Mouse (Mus musculus) C3H10T1/2 (cell line): Measurements from ENCODE around the gene Eif4e2. TPM values are rescaled to one million over a fixed set of nuclear protein-coding genes. Genes with fewer than 3 reads are reported as not detected.

Source experiments
- polyA plus RNA-seq, 2 experiments: library from polyadenylated mRNA; unstranded; fragments of >200 nt; fragmentation: generic; extraction: Trizol; gene quantifications; one replicate each; pipeline ENCODE4 v1.2.1; 2012; ENCODE audit warnings: missing spikeins in 2 of 2

Eif4e2 gene
- polyA plus RNA-seq = 100 to 1,000 TPM; 111 to 154 TPM

DNA sequence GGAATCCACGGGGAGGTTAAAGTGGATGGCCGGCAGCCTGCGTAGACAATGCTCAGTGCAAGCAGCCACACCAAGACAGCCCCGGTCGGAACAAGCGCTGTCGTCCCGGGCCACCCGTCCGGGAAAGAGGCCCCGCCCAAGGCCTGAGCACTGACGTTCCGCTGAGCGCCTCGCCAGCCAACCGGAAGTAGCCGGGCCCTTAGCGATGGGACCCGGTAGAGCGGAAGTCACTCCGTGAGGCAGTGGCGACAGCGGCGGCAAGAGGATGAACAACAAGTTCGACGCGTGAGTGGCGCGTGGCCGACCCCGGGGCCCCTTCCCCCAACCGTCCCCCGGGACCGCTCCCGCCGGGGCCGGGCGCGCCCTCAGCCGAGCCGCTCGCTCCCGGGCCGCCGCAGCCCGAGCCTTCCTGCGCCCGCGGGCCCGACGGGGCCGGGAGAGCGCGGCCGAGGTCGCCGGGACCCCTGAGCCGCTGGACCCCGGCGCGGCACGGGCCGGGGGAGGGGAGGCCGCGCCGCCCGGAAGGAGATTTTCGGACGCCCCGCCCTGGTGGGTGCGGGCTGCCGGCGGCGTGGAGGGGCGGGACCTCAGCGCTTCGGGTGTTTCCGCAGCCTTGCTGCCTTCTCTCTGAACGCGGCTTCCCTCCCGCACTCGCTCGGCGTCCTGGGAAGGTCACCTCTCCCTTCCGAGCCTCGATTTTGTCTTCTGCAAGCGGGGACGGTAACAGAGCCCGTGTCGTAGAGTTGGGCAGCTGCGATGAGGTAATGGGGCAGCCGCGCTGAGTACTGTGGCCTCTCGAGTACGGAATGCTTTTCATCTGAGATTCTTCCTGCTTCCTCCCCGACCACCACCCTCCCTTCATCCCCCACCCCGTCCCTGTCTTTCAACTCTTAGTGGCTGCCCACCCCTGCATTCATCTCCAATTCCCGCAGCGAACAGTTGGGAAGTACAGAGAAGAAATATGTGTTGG, at the start of gene Eif4e2:
Eif4e2 (plus strand) TSS at position 180 of the 970 bp plus-strand sequence.

DNA sequence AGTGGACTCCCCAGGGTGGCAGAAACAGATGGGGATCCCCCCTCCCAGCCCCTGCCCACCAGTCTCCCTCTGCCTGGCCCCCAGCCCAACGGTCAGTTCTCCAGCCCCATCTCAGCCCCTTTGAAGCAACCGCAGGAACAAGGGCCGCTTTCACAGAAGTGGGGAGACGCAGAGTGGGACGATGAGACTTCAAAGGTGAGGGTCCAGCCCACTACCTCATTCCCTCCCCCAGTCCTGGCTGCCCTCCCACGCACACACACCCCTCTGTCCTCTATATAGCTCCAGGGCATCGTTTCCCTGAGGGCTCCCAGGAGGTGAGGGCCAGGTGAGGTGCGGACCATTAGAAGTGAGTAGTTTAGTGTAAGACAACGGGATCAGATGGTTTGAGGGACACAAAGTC, 30.7 kb upstream of the Eif4e2 start, which contains the start of gene Prss56:
Prss56 (plus strand) TSS at position 301 of the 400 bp plus-strand sequence.

DNA sequence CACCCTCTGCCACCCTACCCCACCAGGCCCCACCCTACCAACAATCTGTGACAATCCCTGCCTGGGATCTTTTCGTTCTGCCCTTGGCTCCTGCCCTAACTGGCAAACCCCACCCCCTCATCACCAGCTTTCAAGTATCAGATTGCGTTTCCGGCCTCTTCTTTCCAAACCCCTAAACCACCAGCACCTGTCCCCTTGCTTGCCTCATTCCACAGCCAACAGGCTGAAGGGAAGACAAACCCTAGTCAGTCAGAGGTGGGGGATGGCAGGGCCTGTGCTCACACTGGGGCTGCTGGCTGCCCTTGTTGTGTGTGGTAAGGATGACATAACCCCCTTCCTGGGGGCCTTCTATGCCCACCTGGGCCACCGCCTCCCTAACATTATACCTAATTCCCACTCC, 23.3 kb upstream of the Eif4e2 start, which contains the start of gene Chrnd:
Chrnd (plus strand) TSS at position 179 of the 400 bp plus-strand sequence.

DNA sequence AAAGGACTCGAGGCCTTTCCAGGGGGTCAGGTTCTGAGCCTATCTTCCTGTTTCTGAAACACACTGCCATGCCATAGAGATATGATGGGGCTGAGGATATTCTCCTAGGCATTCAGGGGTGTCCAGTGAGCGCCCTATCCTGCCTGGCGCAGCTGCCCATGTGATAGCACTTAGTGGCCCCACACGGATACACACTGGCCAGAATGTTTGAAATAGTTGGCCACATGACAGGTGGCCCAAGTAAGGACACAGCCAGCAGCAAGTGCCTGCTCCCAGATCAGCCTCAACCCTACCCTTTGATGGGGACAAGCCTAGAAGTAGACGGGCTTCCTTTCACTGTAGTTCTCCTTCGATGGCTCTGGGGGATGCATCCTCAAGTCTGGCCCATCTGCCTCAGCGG, 9.2 kb upstream of the Eif4e2 start, which contains the start of gene Chrng:
Chrng (plus strand) TSS at position 193 of the 400 bp plus-strand sequence.

DNA sequence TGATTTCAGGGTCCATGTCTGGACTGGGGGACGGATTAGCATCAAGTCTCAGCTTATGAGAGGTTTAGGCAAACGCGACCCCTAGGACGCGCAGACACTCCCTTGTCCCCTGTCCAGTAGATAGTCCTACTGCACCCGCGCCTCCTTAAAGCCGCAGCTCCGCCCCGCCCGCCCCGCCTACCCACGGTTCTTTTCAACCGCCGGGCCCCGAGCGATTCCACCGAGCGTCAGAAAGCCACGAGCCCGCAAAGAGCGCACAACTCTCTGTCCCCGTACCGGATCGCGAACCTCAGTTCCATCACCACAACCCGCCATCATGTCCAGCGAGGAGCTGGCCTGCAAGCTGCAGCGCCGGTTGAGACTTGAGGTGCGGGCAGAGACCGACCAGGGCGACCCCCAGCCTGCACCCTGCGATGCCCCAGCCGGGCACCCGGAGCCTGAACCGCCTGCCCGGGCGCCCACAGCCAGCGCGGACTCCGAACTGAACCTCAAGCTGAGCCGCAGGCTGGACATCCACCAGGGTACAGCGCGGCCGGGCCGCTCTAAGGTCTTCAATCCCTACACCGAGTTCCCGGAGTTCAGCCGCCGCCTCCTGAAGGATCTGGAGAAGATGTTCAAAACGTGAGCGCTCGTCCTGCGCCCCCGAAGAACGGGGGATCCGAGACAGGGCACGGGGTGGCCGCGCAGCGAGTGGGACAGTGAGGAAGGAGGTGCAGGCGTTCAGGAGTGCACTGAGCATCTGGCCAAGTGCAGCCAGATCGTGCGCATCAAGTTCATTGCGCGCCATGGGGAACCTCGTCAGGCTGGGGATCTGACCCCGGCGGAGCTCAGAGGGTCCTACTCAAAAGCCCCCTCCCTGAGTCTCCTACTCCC, 50.7 kb downstream of the Eif4e2 start, which contains the start of gene Efhd1:
Efhd1 (plus strand) TSS at position 230 of the 873 bp plus-strand sequence.

Other genes with a start within 250 kb of the Eif4e2 start
- gene Alppl2, start 124.0 kb upstream of the Eif4e2 start, polyA plus RNA-seq = not detected
- not detected for gene Alpi, start 112.3 kb upstream of the Eif4e2 start, polyA plus RNA-seq
- not detected for gene Akp3, start 88.9 kb upstream of the Eif4e2 start, polyA plus RNA-seq
- gene Ecel1, start 57.4 kb upstream of the Eif4e2 start, polyA plus RNA-seq = not detected
- under 1 TPM in 1 of 2 experiments, not detected in 1; 0.04 TPM for gene Prss56, start 30.6 kb upstream of the Eif4e2 start, polyA plus RNA-seq
- gene Chrnd, start 23.3 kb upstream of the Eif4e2 start, polyA plus RNA-seq = under 1 TPM in 1 of 2 experiments, not detected in 1; 0.09 TPM
- gene Chrng, start 9.3 kb upstream of the Eif4e2 start, polyA plus RNA-seq = under 1 TPM; 0.01 to 0.05 TPM
- 10 to 100 TPM in 1 of 2 experiments, under 1 TPM in 1; 0.26 to 16.0 TPM for gene Efhd1, start 50.4 kb downstream of the Eif4e2 start, polyA plus RNA-seq
- 10 to 100 TPM in 1 of 2 experiments, 1 to 10 TPM in 1; 2.0 to 19.0 TPM for gene Gigyf2, start 113.1 kb downstream of the Eif4e2 start, polyA plus RNA-seq
- gene Kcnj13, start 180.8 kb downstream of the Eif4e2 start, polyA plus RNA-seq = under 1 TPM in 1 of 2 experiments, not detected in 1; 0.11 TPM